Mouse (Mus musculus) liver, adult 2 months (tissue): Measurements from ENCODE around the gene Iscu. TPM values are rescaled to one million over a fixed set of nuclear protein-coding genes. Genes with fewer than 3 reads are reported as not detected.
A peak's percentile ranks its signal among the peaks of the same experiment; 100 is the strongest.
"Not testable (repeated sequence)": the region's sequence is repeated elsewhere in the genome, so short reads cannot be mapped to it uniquely, and the experiment has no call there.

Source experiments
- DNase-seq: peaks from one replicate; pipeline ENCODE4 v3.0.0-alpha.2; 2011; ENCODE audit warnings: low read depth, low spot score; ENCODE audit errors: extremely low read depth
- H3K27ac ChIP-seq: fragments of 200-500 bp; replicated peaks from 2 replicates; pipeline ENCODE4 v1.5.1; 2012; ENCODE audit warnings: low read depth, mild to moderate bottlenecking, control low read depth, inconsistent platforms, low read length; ENCODE audit not compliant: insufficient read depth
- H3K27me3 ChIP-seq: fragments of 200-500 bp; 2 replicates; pipeline ENCODE4 v1.6.1; 2012; ENCODE audit warnings: mild to moderate bottlenecking, moderate library complexity, low read length, inconsistent platforms; ENCODE audit not compliant: control insufficient read depth, insufficient read depth
- H3K36me3 ChIP-seq: fragments of 200-500 bp; 2 replicates; pipeline ENCODE4 v1.6.1; 2012; ENCODE audit warnings: low read length, inconsistent platforms; ENCODE audit not compliant: control insufficient read depth, insufficient read depth
- H3K4me1 ChIP-seq: fragments of 200-500 bp; 2 replicates; pipeline ENCODE4 v1.6.1; 2011; ENCODE audit warnings: low read length; ENCODE audit not compliant: control insufficient read depth, insufficient read depth
- H3K4me3 ChIP-seq: fragments of 200-500 bp; 2 replicates; pipeline ENCODE4 v1.5.1; 2011; ENCODE audit warnings: low read depth, mild to moderate bottlenecking, control low read depth, low read length, moderate library complexity; ENCODE audit not compliant: insufficient read depth
- H3K79me2 ChIP-seq: fragments of 200-500 bp; 2 replicates; pipeline ENCODE4 v1.6.1; 2012; ENCODE audit warnings: inconsistent platforms, mild to moderate bottlenecking, low read length, moderate library complexity; ENCODE audit not compliant: control insufficient read depth, insufficient read depth
- H3K9ac ChIP-seq: fragments of 200-500 bp; 2 replicates; pipeline ENCODE4 v1.6.1; 2012; ENCODE audit warnings: low read depth, mild to moderate bottlenecking, control low read depth, inconsistent platforms, low read length
- CTCF ChIP-seq: fragments of 200-500 bp; IDR thresholded peaks from 2 replicates; pipeline ENCODE4 v1.5.1; 2011; ENCODE audit warnings: low read depth, low read length, control low read depth
- POLR2A ChIP-seq: fragments of 200-500 bp; IDR thresholded peaks from 2 replicates; pipeline ENCODE4 v1.6.1; 2011; ENCODE audit warnings: low read length, control low read depth; ENCODE audit not compliant: insufficient read depth; ENCODE audit errors: extremely low read depth
- whole genome bisulfite sequencing: fragments of 180-500 bp; shearing (Covaris S2); methylation state at CpG from one replicate; pipeline ENCODE4 v1.1.7; 2018; 5-methylcytosine and 5-hydroxymethylcytosine counted together
- polyA plus RNA-seq: library from polyadenylated mRNA; depleted of rRNA; stranded (reverse); fragments of >200 nt; gene quantifications from 2 replicates; pipeline ENCODE4 v1.2.3, GENCODE M21; 2012
- total RNA-seq: library from RNA; depleted of rRNA; stranded (reverse); fragments of >200 nt; gene quantifications from 2 replicates; pipeline ENCODE4 v1.2.3, GENCODE M21; 2014

Iscu gene
- total and polyA plus RNA-seq, 2 experiments, result 104 to 133 TPM

- WGBS, result 88% methylated on average over 9 of the region's 9 CpGs
- Histone ChIP-seq H3K27ac (no peak overlapping the region), H3K36me3 (no peaks in the 10 kb centered on the region), H3K9ac (no peak overlapping the region), H3K4me3 (no peak overlapping the region), H3K4me1 (no peaks in the 10 kb centered on the region), H3K27me3 (no peaks in the 10 kb centered on the region), H3K79me2 (no peaks in the 10 kb centered on the region)
- DNase-seq, result no peak
- TF ChIP-seq CTCF (no peak), POLR2A (no peak)
These were observed 32.8 kb downstream of the Iscu start for GRCm38 (mm10) chr5:113805301-113805700.

- H3K9ac ChIP-seq, result no peak overlapping the region
- WGBS, result 19% methylated on average over 10 of the region's 10 CpGs
- TF ChIP-seq POLR2A (no peak), CTCF (no peak)
- no peaks in the 10 kb centered on the region for H3K4me1 ChIP-seq
- no peaks in the 10 kb centered on the region for H3K36me3 ChIP-seq
- no peak for DNase-seq
- H3K27ac ChIP-seq, result no peak overlapping the region
- no peak overlapping the region for H3K4me3 ChIP-seq
- H3K79me2 ChIP-seq, result no peaks in the 10 kb centered on the region
- H3K27me3 ChIP-seq, result no peaks in the 10 kb centered on the region
These were observed 33.9 kb downstream of the Iscu start for GRCm38 (mm10) chr5:113806414-113806813.

DNA sequence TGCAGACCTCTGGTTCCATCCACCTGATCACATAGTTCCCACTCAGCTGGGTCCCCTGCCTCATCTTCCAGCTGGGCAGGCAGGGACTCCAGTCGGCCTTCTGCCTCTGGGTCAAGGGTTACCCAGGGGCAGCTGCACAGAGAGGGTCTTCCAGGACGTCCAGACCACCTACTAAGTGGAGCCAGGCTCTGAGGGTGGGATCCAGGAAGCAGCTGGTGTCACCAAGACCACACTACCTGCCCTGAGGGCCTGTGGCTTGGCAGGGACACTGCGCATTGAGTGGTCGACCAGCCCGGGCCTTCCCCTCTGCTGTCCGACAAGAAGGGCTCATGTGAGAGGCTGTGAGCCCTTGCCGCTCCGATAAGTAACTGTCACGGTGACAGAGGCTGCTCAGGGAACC lies 35.2 kb downstream of the Iscu start:
- Histone ChIP-seq H3K79me2 (no peaks in the 10 kb centered on the region), H3K27ac (no peak overlapping the region), H3K9ac (no peak overlapping the region), H3K4me1 (no peaks in the 10 kb centered on the region), H3K4me3 (no peak overlapping the region), H3K36me3 (no peaks in the 10 kb centered on the region), H3K27me3 (no peaks in the 10 kb centered on the region)
- TF ChIP-seq POLR2A, result no peak
- TF ChIP-seq CTCF, result no peak
- no peak for DNase-seq
- 76% methylated on average over 9 of the region's 9 CpGs for WGBS

GRCm38 (mm10) chr5:113808177-113808576 lies 35.6 kb downstream of the Iscu start:
- H3K9ac ChIP-seq, result no peak overlapping the region
- TF ChIP-seq POLR2A (no peak), CTCF (no peak)
- 89% methylated on average over 2 of the region's 2 CpGs for WGBS
- DNase-seq, result no peak
- no peaks in the 10 kb centered on the region for H3K36me3 ChIP-seq
- no peak overlapping the region for H3K27ac ChIP-seq
- no peaks in the 10 kb centered on the region for H3K79me2 ChIP-seq
- no peak overlapping the region for H3K4me3 ChIP-seq
- H3K27me3 ChIP-seq, result no peaks in the 10 kb centered on the region
- H3K4me1 ChIP-seq, result no peaks in the 10 kb centered on the region

DNA sequence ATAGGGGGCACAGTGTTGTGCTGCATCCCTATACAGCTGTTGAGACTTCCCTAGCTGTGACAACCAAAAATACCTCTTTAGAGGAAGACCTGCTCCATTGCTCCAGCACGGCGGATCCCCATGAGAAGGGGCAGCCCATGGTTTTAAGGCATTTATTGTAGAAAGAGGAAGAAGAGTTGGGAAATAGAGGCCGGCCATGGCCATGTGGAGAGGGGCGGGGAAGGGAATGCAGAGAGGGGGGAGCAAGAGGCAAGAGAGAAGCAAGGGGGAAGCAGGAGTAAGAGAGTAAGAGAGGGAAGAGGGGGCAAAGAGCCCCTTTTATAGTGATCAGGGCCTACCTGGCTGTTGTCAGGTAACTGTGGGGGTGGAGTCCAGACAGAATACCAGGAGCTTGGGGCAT lies 37.6 kb downstream of the Iscu start:
- H3K9ac ChIP-seq, result no peak overlapping the region
- no peak for DNase-seq
- no peaks in the 10 kb centered on the region for H3K27me3 ChIP-seq
- H3K4me1 ChIP-seq, result no peaks in the 10 kb centered on the region
- H3K79me2 ChIP-seq, result no peaks in the 10 kb centered on the region
- H3K36me3 ChIP-seq, result no peaks in the 10 kb centered on the region
- TF ChIP-seq CTCF (no peak), POLR2A (no peak)
- WGBS, result 88% methylated on average over 4 of the region's 4 CpGs
- no peak overlapping the region for H3K27ac ChIP-seq
- no peak overlapping the region for H3K4me3 ChIP-seq

GRCm38 (mm10) chr5:113811824-113812420 lies 39.4 kb downstream of the Iscu start:
- not testable (repeated sequence) for DNase-seq, H3K4me3 ChIP-seq, H3K4me1 ChIP-seq, H3K9ac ChIP-seq, H3K27me3 ChIP-seq, H3K79me2 ChIP-seq, H3K36me3 ChIP-seq, H3K27ac ChIP-seq
- 22% methylated on average over 11 of the region's 12 CpGs for WGBS
- TF ChIP-seq CTCF, result peak; percentile 8; the same call in 1 of the 2 replicates

DNA sequence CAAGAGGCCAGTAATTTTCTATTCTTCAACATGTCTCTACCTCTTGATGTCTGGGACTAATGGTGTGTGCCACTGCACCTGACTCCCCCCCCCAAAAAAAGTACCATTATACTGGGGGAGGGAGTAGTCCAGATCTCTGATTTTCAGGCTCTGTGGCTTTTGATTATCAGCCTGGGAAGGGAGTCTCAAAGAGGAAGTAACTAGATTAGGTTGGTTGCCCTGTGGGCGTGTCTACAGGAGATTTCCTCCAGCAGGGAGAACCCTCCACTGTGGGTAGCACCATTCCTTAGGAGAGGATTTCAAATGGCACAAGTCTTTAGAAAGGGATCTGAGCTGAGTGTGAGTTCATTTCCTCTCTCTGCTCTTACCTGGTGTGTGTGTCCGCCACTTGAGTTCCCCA lies 40.1 kb downstream of the Iscu start:
- TF ChIP-seq POLR2A, result no peak
- no peak for TF ChIP-seq CTCF
- no peaks in the 10 kb centered on the region for H3K79me2 ChIP-seq
- H3K27ac ChIP-seq, result no peak overlapping the region
- H3K27me3 ChIP-seq, result no peaks in the 10 kb centered on the region
- 85% methylated on average over 2 of the region's 2 CpGs for WGBS
- no peaks in the 10 kb centered on the region for H3K4me1 ChIP-seq
- DNase-seq, result no peak
- H3K4me3 ChIP-seq, result no peak overlapping the region
- H3K9ac ChIP-seq, result no peak overlapping the region
- no peaks in the 10 kb centered on the region for H3K36me3 ChIP-seq
